Mouse (Mus musculus): ENCODE results near the gene Apol8. TPM values are rescaled to one million over a fixed set of nuclear protein-coding genes. Genes with fewer than 3 reads are reported as not detected.

The Apol8 gene
- polyA plus RNA-seq, 1 experiment from 2014 or later: not detected

GRCm38 (mm10) chr15:77775186-77775963 lies 18.6 kb upstream of the Apol8 start:
- no peaks in the 10 kb centered on the region for H3K4me1 ChIP-seq (ENCODE audit: control insufficient read depth, insufficient read depth, low read length)
- no peak overlapping the region for H3K27ac ChIP-seq (replicated peaks; ENCODE audit: low read depth, low read length)
- no peak overlapping the region for H3K4me2 ChIP-seq (ENCODE audit: low read depth, low read length)
- H3K36me3 ChIP-seq (ENCODE audit: control insufficient read depth, insufficient read depth, low read length): peaks cover 91% of the 10 kb centered on the region
- H3K27me3 ChIP-seq (replicated peaks; ENCODE audit: control insufficient read depth, insufficient read depth, low read length): no peaks in the 10 kb centered on the region
- WGBS: 71% methylated on average over 20 of the region's 20 CpGs
- H3K4me3 ChIP-seq (ENCODE audit: low read depth, low read length): no peak overlapping the region
- DNase-seq (ENCODE audit: low spot score) (peak; percentile 31), ATAC-seq (ENCODE audit: low read depth) (peak; percentile 41; the same call in 1 of the 2 replicates)
- H3K9ac ChIP-seq (ENCODE audit: low read depth, low read length): no peak overlapping the region
- no peaks in the 10 kb centered on the region for H3K9me3 ChIP-seq (ENCODE audit: control insufficient read depth, low read length)

- no peak for DNase-seq (ENCODE audit: low spot score)
- peaks cover 91% of the 10 kb centered on the region for H3K36me3 ChIP-seq (ENCODE audit: control insufficient read depth, insufficient read depth, low read length)
- 98% methylated on average over 9 of the region's 10 CpGs for WGBS
- H3K4me1 ChIP-seq (ENCODE audit: control insufficient read depth, insufficient read depth, low read length): no peaks in the 10 kb centered on the region
- no peak overlapping the region for H3K4me2 ChIP-seq (ENCODE audit: low read depth, low read length)
- H3K4me3 ChIP-seq (ENCODE audit: low read depth, low read length): no peak overlapping the region
- no peaks in the 10 kb centered on the region for H3K27me3 ChIP-seq (replicated peaks; ENCODE audit: control insufficient read depth, insufficient read depth, low read length)
- no peak overlapping the region for H3K9ac ChIP-seq (ENCODE audit: low read depth, low read length)
- no peak overlapping the region for H3K27ac ChIP-seq (replicated peaks; ENCODE audit: low read depth, low read length)
- ATAC-seq (ENCODE audit: low read depth): no peak
- no peaks in the 10 kb centered on the region for H3K9me3 ChIP-seq (ENCODE audit: control insufficient read depth, low read length)
Measured at GRCm38 (mm10) chr15:77774303-77774702, 17.5 kb upstream of the Apol8 start.

- H3K4me2 ChIP-seq (ENCODE audit: low read depth, low read length): no peak overlapping the region
- H3K9ac ChIP-seq (ENCODE audit: low read depth, low read length): no peak overlapping the region
- WGBS: 82% methylated on average over 19 of the region's 19 CpGs
- no peak for ATAC-seq (ENCODE audit: low read depth)
- peaks cover 96% of the 10 kb centered on the region for H3K36me3 ChIP-seq (ENCODE audit: control insufficient read depth, insufficient read depth, low read length)
- H3K27me3 ChIP-seq (replicated peaks; ENCODE audit: control insufficient read depth, insufficient read depth, low read length): no peaks in the 10 kb centered on the region
- no peaks in the 10 kb centered on the region for H3K4me1 ChIP-seq (ENCODE audit: control insufficient read depth, insufficient read depth, low read length)
- H3K4me3 ChIP-seq (ENCODE audit: low read depth, low read length): no peak overlapping the region
- no peak for DNase-seq (ENCODE audit: low spot score)
- no peaks in the 10 kb centered on the region for H3K9me3 ChIP-seq (ENCODE audit: control insufficient read depth, low read length)
- no peak overlapping the region for H3K27ac ChIP-seq (replicated peaks; ENCODE audit: low read depth, low read length)
Measured at GRCm38 (mm10) chr15:77773099-77773915, 16.5 kb upstream of the Apol8 start.

- Histone ChIP-seq H3K4me1 (ENCODE audit: control insufficient read depth, insufficient read depth, low read length) (no peaks in the 10 kb centered on the region), H3K27ac (replicated peaks; ENCODE audit: low read depth, low read length) (no peak overlapping the region), H3K27me3 (replicated peaks; ENCODE audit: control insufficient read depth, insufficient read depth, low read length) (no peaks in the 10 kb centered on the region), H3K4me3 (ENCODE audit: low read depth, low read length) (no peak overlapping the region), H3K36me3 (ENCODE audit: control insufficient read depth, insufficient read depth, low read length) (peaks cover 96% of the 10 kb centered on the region), H3K4me2 (ENCODE audit: low read depth, low read length) (no peak overlapping the region), H3K9me3 (ENCODE audit: control insufficient read depth, low read length) (no peaks in the 10 kb centered on the region), H3K9ac (ENCODE audit: low read depth, low read length) (no peak overlapping the region)
- DNase-seq (ENCODE audit: low spot score): no peak
- 92% methylated on average over 9 of the region's 9 CpGs for WGBS
- no peak for ATAC-seq (ENCODE audit: low read depth)
Measured at GRCm38 (mm10) chr15:77770942-77771341, 14.1 kb upstream of the Apol8 start.

GRCm38 (mm10) chr15:77770341-77770740 lies 13.5 kb upstream of the Apol8 start:
- ATAC-seq (ENCODE audit: low read depth) (no peak), DNase-seq (ENCODE audit: low spot score) (no peak)
- H3K36me3 ChIP-seq (ENCODE audit: control insufficient read depth, insufficient read depth, low read length): peaks cover 97% of the 10 kb centered on the region
- no peak overlapping the region for H3K27ac ChIP-seq (replicated peaks; ENCODE audit: low read depth, low read length)
- no peaks in the 10 kb centered on the region for H3K9me3 ChIP-seq (ENCODE audit: control insufficient read depth, low read length)
- no peak overlapping the region for H3K4me2 ChIP-seq (ENCODE audit: low read depth, low read length)
- no peak overlapping the region for H3K9ac ChIP-seq (ENCODE audit: low read depth, low read length)
- H3K27me3 ChIP-seq (replicated peaks; ENCODE audit: control insufficient read depth, insufficient read depth, low read length): no peaks in the 10 kb centered on the region
- H3K4me1 ChIP-seq (ENCODE audit: control insufficient read depth, insufficient read depth, low read length): no peaks in the 10 kb centered on the region
- WGBS: 97% methylated on average over 5 of the region's 5 CpGs
- no peak overlapping the region for H3K4me3 ChIP-seq (ENCODE audit: low read depth, low read length)

- H3K36me3 ChIP-seq (ENCODE audit: control insufficient read depth, insufficient read depth, low read length): peaks cover 99% of the 10 kb centered on the region
- H3K9ac ChIP-seq (ENCODE audit: low read depth, low read length): no peak overlapping the region
- WGBS: 98% methylated on average over 11 of the region's 11 CpGs
- H3K4me1 ChIP-seq (ENCODE audit: control insufficient read depth, insufficient read depth, low read length): no peaks in the 10 kb centered on the region
- H3K27me3 ChIP-seq (replicated peaks; ENCODE audit: control insufficient read depth, insufficient read depth, low read length): no peaks in the 10 kb centered on the region
- H3K27ac ChIP-seq (replicated peaks; ENCODE audit: low read depth, low read length): no peak overlapping the region
- H3K9me3 ChIP-seq (ENCODE audit: control insufficient read depth, low read length): no peaks in the 10 kb centered on the region
- no peak overlapping the region for H3K4me2 ChIP-seq (ENCODE audit: low read depth, low read length)
- ATAC-seq (ENCODE audit: low read depth) (no peak), DNase-seq (ENCODE audit: low spot score) (no peak)
- no peak overlapping the region for H3K4me3 ChIP-seq (ENCODE audit: low read depth, low read length)
Measured at GRCm38 (mm10) chr15:77766981-77767380, 10.2 kb upstream of the Apol8 start.

GRCm38 (mm10) chr15:77765484-77766093 lies 8.8 kb upstream of the Apol8 start:
- ATAC-seq (ENCODE audit: low read depth): no peak
- 92% methylated on average over 16 of the region's 16 CpGs for WGBS

GRCm38 (mm10) chr15:77764391-77765006 lies 7.7 kb upstream of the Apol8 start:
- no peak overlapping the region for H3K4me2 ChIP-seq (ENCODE audit: low read depth, low read length)
- peak; percentile 62; the same call in 1 of the 2 replicates for ATAC-seq (ENCODE audit: low read depth)
- 67% methylated on average over 13 of the region's 13 CpGs for WGBS
- H3K27me3 ChIP-seq (replicated peaks; ENCODE audit: control insufficient read depth, insufficient read depth, low read length): no peaks in the 10 kb centered on the region
- 0 out of 2 replicates have a peak overlapping the region, but pooled peaks have one; percentile 36 for H3K27ac ChIP-seq (replicated peaks; ENCODE audit: low read depth, low read length)
- peaks cover 96% of the 10 kb centered on the region for H3K36me3 ChIP-seq (ENCODE audit: control insufficient read depth, insufficient read depth, low read length)
- DNase-seq (ENCODE audit: low spot score): peak; percentile 82
- no peak overlapping the region for H3K4me3 ChIP-seq (ENCODE audit: low read depth, low read length)
- H3K9me3 ChIP-seq (ENCODE audit: control insufficient read depth, low read length): no peaks in the 10 kb centered on the region
- H3K9ac ChIP-seq (ENCODE audit: low read depth, low read length): no peak overlapping the region
- H3K4me1 ChIP-seq (ENCODE audit: control insufficient read depth, insufficient read depth, low read length): no peaks in the 10 kb centered on the region

More at GRCm38 (mm10) chr15:77765484-77766093, 8.8 kb upstream of the Apol8 start:
- Histone ChIP-seq H3K27me3 (replicated peaks; ENCODE audit: control insufficient read depth, insufficient read depth, low read length) (no peaks in the 10 kb centered on the region), H3K36me3 (ENCODE audit: control insufficient read depth, insufficient read depth, low read length) (peaks cover 99% of the 10 kb centered on the region), H3K4me2 (ENCODE audit: low read depth, low read length) (no peak overlapping the region), H3K4me1 (ENCODE audit: control insufficient read depth, insufficient read depth, low read length) (no peaks in the 10 kb centered on the region), H3K9me3 (ENCODE audit: control insufficient read depth, low read length) (no peaks in the 10 kb centered on the region), H3K27ac (replicated peaks; ENCODE audit: low read depth, low read length) (no peak overlapping the region), H3K4me3 (ENCODE audit: low read depth, low read length) (no peak overlapping the region), H3K9ac (ENCODE audit: low read depth, low read length) (no peak overlapping the region)
- no peak for DNase-seq (ENCODE audit: low spot score)
